Mouse (Mus musculus) right cerebral cortex, adult 18-20 months (tissue): ENCODE measurements around the gene Pld1.

ENCODE experiments used
- DNase-seq: peaks from one replicate; pipeline ENCODE4 v3.0.0; 2022; ENCODE audit warnings: mixed read lengths

Pld1 gene

DNA sequence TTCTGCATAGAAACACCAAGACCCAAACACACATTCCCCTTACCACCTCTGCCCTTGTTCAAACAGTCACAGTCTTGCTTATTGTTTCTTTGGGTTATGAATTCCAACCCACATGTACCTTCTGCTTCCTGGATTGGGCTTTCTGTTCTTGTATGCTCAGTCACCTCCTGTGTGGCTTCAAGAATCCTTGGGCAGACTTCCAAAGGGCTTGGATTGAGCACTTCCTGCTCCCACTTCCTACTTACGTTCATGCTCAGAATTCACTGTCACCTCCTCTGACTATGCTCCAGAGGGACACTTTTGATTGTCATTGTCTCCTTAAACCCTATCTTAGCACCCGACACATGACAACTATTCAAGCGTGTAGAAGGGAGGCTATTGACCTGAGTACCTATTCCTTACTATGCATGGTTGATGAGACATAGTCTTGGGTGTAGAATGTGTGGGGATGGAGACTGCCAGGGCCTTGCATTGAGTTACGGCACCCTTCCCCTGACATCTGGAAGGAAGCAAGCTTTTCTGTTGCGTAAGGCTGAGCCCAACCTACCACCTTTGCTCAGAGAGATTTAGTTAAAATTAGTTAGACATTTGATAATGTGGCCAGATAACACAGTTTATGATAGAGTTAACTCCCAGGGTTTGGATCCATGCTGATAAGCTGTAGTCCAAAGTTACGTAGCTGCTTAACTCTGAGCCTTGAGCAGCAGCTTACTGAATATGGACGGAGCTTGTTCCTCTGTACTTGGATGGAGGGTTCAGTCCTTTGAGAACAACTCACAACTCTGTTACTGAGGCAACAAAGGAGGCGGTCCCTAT lies 55.9 kb downstream of the Pld1 start:
- no peak for DNase-seq

DNA sequence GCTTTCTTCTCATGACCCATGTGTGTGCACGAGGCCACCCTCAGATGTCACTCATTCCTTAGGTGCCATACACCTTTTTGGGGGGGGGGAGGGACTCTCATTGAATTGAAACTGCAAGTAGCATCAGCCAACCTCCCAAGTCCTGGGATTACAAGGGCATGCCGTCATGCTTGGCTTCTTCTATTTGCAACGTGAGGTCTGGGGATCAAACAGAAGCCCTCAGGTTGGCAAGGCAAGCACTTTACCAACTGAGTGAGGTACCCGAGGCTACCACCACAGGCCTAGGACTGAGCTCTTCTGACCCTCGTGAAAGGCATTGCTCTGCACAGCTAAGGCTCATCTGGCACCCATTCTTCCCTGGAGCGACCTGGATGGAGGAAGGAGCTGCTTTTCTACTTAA lies 65.8 kb downstream of the Pld1 start:
- no peak for DNase-seq

DNA sequence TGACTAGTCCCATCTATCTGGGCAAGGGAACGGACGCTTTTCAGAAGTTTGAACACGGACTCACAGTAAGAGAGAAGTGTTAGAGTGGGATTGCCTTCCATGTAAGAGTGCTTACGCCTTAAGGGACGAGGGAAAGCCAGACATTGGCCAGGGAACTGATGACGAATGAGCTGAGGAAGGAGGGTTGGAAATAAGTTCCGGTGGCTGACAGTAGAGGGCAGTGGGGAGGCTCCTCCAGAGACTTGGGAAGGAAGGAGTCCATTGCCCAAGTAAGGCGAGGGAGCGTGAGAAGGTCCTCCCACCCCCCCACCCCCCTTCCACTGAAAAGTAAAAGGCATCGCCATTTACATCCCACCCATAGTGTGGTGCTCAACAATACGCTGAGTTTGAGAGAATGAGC lies 69.2 kb downstream of the Pld1 start:
- DNase-seq = no peak

DNA sequence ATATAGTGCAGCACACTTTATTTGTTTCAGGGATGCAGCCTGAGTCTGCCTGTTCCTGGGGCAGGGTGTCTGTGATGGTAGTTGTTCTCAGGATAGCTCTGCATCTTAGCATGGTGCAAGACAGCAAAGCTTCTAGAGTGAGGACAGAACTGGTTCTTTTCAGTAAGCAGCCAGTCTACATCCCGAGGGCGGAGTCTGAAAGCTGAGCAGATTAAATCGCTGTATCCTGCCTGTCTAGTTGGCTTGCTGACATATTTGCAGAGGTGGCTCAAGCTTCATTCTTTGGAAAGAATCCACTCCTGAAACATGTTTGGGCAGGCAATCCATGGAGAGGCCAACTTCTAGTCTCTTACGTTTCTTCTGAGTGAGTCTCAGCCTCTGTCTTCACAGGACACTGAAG lies 69.9 kb downstream of the Pld1 start:
- no peak for DNase-seq

DNA sequence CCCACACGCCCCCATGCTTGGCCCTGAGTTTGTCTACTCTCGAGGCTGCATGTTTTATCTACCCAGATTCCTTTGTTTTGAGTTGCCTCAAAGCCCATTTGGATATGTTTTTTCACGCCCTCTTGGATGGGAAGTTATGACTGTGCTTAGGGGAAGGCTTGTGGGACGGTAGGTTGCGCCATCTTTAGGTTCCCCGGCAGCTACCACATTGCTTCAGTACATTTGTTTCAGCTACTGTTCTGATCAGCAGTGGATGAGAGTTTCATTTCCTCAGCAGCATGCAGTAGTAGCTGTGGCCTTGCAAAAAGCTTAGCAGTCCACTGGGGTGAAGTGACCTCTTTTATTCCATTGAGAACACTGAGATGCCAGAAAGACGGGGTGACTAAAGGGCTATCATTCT lies 73.7 kb downstream of the Pld1 start:
- no peak for DNase-seq

DNA sequence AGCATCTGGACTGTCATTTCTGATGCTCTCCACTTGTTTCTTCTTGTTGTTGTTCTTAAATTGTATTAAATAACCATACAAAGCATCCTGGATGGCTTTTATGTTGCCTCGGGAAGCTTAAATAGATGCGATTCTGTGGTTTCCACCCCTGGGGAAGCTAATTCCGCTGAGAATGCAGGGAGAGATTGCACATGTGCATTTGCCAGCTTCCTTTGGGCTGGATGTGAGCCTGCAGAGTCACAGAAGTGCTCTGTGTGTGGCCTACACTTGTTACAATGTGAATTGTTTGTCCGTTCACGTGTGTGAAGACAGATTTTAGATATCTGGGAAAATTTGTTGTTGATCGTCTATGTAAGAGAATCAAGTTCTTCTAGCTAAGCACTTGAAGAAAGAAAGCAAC lies 74.9 kb downstream of the Pld1 start:
- DNase-seq = no peak

DNA sequence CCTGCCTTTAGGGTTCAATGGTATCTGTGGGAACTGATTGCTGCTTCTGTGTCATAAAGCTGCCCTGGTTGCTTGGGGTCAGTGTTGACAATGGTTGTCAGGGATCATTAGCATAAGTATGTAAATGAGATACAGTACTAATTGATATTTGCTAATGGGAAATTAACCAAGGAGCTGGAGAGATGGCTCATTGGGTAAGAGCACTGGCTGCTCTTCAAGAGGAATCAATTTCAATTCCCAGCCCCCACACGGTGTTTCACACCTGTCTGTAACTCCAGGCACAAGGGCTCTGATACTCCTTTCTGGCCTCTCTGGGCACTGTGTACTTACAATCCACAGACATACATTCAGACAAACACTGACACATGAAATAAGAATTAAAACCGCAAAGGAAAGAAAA lies 78.5 kb downstream of the Pld1 start:
- DNase-seq = no peak

DNA sequence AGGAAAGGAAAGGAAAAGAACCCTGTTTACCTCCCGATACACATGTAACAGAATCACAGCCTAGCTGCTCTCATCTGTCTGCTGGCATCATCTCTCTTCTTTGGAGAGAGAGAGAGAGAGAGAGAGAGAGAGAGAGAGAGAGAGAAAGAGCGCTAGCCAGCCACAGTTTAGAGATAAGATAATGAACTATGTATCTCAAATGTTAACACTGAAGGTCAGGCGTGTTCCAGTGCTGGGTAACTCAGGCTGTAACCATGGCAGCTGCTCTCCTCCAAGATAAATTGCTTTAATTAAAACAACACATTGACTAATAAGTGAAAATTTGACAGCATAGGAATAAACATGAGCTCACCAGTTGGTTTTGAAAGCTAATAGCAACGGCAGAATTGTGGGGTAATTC lies 81.2 kb downstream of the Pld1 start:
- no peak for DNase-seq

DNA sequence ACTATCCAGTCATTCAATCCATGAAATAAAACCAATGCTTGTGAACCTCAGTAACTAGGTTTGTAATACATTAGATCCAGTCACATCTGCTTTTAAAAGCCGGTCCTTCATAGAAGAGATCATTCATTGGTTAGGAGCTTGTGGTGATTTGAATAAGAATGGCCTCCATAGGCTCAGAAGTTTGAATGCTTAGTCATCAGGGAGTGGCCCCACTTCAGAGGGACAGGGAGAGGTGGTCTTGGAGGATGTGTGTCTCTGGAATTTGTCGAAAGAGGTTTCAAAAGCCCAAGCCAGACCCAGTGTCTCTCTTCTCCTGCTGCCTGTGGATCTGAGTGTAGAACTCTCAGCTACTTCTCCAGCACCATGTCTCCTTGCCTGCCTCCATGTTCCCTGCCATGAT lies 81.9 kb downstream of the Pld1 start:
- no peak for DNase-seq

DNA sequence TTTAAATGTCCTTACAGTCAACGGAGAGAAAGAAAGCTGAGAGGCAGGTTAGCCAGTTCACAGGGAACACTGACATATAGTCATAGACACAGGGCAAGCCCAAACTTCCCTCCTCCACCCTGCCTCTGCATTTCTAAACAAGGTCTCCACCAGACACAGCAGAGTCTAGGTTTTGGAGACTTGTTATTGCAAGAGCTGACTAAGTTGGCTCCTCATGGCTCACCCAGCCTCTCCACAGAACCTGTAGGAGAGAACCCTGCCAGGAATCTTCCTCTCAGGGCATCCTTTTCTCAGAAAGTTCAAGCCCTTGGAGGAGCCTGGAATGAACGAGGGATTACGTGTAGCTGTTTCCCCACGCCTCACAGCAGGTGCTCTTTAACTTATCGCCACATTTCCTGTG lies 83.7 kb downstream of the Pld1 start:
- DNase-seq = no peak

DNA sequence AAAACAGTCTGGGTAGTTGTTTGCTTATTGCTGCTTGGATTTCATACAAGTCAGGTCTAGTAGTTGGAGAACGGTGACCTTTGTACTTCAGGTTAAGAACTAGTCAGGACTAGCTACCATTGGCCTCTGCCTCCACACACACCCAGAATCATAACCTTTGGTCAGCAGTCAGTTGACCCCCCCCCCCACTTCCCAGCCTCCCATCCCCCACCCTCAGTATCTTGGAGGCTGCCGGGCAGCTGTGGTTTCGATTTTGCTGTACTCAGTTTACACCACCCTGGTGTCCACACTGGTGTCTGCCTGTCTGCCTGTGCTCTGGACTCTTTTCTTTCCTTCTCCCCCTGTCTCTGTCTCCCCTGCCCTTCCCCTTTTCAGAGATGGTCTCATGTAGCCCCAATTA lies 88.4 kb downstream of the Pld1 start:
- DNase-seq = no peak

DNA sequence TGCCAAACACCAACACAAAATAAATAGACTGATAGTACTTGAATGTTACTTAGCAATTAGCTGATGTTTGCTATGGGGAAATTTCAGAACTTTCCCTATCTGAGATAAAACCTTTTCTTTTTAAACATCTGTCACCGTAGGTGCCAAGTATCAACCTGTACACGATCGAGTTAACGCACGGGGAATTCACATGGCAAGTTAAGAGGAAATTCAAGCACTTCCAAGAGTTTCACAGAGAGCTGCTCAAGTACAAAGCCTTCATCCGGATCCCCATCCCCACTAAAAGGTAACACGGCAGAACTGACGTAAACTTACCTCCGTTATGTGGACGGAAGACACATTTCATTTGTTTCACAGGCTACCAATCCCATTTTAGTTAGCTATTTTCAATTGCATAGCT lies 90.0 kb downstream of the Pld1 start:
- DNase-seq = no peak

DNA sequence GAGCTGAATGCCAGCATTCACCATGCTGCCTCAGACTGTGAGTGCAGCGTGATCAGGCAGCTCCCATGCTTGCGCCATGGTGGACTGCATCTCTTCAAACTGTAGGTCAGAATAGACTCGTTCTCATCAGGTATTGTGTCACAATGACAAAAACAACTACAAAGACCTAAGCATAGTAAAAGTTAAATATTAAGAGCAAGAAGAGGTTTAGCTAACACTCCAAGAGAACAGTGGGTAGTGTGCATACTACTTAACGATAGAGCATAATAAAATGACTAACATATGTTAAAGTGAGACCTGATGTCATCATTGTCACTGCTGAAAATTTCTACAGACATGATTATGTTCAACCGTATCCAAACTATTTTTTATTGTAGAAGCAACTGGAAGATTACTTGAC lies 92.4 kb downstream of the Pld1 start:
- no peak for DNase-seq

DNA sequence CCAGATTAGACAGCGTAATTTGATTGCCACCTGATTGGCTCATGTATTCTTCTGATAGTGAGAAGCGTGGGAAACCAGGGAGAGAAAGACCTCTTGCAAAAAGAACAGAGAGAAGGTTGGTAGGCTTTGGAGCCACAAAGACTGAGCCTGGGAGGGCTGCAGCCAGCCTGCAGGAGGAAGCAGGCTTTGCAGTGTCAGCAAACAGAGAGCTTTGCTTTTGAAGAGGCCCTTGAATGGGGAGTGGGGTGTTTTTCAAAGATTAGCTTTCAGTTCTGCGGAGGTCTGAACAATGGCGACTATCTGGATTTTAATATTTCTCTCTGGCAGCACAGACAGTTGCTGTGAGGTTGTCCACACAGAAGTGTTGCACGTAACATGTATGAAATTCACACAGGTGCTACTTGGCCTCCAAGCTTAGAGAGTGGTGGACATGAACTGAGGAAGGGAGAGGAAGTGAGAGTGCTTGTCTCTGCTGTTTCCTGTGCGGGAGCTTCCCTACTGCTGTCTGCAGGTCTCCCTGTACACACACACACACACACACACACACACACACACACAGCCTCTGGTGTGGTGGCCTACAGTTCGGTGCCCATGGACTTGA lies 93.2 kb downstream of the Pld1 start:
- no peak for DNase-seq

DNA sequence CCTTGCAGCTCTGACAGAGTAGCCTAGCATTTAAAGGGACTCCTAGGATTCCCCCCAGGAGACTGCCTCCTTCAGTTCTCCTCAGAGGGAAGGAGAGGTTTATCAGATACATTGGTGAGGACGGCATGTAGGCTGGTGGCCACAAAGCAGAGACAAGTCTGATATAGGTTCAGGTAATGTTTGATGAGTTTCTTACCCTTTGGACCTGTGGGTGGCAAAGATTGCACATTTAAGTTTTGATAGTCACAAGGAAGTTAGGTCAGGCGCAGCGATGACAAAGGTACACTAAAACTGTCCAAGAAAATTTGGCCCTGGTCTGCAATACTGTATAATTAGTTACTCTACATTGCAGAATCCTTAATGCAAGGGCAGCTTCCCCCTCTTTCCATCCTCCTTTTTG lies 95.4 kb downstream of the Pld1 start:
- no peak for DNase-seq

DNA sequence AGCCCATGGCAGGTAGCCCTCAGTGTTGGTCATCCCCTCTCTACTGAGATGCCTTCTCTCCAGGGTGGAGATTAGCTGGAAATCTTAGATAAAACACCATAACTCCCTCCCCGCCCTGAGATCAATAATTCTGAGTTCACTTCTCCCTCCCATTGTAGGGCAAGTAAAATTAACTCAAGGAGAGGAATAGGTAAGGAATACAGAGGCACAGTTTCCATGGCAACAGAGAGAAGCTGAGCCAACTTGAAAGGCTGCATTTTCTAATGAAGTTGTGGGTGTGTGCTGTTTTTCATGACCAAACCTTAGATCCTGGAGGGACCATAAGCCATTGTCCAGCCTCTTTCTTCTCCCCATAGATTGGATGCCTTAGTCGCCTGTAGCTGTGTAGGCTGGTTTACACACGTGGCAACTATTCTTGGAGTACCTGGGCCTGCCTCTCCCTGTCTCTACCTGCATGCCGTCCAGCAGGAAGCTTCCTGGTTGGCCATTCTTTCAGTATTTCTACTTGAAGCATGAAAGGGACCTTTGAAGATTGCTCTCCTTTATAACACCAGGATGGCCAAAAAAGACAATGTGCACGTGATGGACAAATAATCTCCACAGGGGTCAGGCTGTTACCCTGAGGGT lies 96.3 kb downstream of the Pld1 start:
- no peak for DNase-seq

DNA sequence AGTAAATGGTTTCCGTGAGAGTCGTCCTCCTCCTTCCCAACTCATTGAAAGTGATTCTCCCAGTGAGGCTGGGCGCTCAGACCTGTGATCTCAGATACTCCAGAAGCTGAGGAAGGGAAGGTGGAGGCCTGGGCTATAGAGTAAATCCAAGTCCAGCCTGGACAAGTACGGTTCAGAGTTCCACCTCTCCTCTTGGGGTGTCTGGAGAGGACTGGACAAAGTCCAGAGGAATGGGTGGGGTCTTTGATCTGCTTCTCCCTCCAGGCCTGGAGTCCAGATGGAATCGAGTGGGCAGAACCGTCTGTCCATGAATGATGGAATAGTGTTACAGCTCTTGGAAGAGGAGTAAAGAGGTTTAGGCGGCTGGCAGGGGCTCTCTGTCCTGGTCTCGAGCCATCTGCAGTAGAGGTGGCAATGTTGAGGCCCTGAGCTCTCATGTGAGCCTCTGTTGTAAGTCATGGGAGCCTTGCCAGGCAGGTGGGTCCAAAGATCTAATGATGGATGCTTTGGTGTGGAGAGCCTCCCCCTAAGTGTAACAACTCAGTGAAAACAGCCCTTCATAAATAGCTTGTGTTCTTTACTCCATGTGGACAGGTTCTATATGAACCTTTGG lies 98.9 kb downstream of the Pld1 start:
- DNase-seq = no peak

DNA sequence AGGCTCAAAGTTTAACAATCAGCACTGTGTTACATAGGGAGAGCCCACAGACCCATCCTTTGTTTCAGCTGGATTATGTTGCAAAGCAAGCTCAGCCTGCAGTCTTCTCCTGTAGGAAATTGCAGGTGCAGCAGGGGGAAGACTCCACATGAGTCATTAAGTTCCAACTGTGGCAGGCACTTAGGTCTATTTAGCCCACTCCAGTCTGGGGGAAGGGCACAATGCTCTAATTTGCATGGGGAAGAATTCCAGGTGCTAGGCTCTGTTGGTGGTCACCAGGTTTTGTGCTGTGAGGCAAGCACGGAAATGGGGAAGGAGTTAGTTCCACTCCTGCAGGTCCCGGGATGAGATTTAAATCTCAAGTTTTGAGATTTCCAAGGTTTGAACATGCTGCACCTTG lies 99.6 kb downstream of the Pld1 start:
- no peak for DNase-seq

DNA sequence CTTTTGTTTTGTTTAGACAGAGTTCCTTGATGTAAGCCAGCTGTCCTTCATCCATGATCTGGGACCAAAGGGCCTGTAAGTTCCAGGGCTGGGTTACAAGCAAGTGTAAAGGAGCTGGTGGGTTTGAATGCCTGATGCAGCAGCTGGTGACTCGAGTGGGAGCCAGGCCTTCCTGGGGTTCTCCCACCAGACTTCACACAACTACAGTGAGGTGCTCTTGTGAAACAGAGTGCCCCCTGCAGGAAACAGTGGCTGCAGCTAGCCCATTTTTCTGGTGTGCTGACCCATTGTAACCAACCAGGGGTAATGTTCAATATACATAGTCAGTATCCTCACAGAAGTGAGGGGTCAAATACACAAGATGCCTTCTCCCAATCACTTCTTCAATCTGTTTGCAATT lies 101.3 kb downstream of the Pld1 start:
- DNase-seq = no peak

DNA sequence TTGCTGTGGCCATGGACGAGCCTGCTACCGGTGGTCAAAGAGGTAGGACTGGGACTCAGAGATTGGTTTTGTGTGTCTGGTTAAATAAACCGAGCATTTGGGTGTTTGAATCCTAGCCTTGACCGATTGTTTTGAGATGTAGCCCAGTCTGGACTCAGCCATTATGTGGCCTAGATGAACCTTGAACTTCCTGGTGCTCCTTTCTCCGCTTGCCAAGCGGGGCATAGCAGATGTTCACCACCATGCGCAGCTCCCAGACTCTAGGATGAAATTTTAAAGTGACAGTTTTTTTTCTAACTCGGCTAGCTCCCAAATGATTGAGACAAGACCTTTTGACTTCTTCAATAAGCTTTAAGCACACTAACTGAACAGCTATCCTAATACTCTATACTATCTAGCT lies 102.7 kb downstream of the Pld1 start:
- DNase-seq = no peak

DNA sequence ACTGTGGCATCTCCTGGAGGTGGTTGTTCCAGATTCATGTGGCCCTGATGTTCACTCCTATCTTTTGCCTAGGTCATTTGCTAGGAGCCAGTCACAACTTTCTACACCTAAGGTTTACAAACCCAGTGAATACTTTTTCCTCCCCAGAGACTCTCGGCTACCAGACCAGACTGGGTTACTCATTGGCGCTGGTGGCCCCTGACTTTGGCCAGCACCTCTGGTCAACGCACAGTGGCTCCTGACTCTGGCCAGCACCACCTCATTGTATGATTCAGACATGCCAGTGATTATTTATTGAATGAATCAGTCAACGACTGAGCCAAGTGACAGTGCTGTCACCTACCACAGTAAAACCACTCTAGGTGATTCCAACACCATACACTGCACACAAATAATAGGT lies 103.9 kb downstream of the Pld1 start:
- DNase-seq = no peak

DNA sequence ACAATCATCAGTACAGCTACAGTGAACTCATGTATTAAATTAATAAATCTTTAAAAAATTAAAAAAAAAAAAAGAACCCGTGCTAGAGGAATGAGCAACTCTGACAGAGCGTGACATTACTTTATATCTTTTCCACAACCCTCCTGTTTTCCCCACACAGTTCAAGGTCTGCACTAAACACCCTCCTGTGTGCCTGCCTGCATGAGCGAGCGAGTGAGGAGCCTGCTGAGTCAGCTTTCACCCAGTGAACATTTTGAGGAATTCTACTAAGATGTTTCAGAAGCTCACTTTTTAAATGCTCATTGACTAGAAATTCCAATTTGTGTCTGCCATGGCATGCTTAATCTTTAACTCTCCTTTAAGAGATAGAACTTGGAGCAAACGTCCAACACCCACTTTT lies 109.1 kb downstream of the Pld1 start:
- DNase-seq = no peak

DNA sequence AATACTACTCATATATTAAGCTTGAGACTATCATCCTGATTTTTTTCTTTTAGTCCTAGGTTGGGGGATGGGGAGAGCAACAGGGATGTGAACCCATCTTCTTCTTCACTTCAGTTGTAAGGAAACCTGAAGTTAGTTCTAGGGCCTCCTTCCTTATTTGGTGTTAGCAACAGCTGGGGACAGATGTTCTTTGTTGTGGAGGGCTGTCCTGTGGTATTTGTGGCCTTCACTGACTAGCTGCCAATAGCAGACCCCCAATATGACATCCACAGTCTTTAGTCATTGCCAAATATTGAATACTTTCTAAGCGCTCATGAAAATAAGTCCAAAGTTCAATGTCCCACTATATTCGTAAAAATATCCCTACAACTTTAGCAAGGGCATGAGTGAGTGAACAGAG lies 111.0 kb downstream of the Pld1 start:
- no peak for DNase-seq

DNA sequence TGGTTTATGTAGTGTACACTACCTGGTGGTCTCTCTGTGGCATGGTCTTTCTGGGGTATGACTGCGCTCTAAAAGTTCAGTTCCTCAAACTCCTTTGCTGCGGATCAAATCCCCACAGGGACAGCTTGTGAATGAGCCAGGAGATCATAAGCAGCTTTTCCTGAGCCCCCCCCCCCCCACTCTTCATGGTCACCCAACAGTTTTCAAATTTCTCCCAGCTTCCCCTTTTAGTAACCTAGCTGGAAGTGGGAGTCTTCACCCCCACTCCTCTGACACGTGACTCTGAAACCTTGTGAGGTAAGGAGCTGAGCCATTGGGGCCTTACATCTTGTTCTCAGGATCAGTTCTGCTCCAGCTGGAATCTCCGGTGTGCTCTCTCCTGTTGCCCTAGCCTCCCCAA lies 114.6 kb downstream of the Pld1 start:
- no peak for DNase-seq
